Mouse (Mus musculus) limb, embryonic 11.5 days (tissue): ENCODE results near the gene Tars. TPM values are rescaled to one million over a fixed set of nuclear protein-coding genes. Genes with fewer than 3 reads are reported as not detected.

Experiments
- ATAC-seq: fragments of 200-750 bp; cut with Nextera tagmentation; 2 replicates; pipeline ENCODE4 v1.8.0; 2017; ENCODE audit warnings: low read depth; ENCODE audit not compliant: insufficient number of reproducible peaks, low FRiP score, low TSS enrichment
- DNase-seq: peaks from one replicate; pipeline ENCODE4 v3.0.0-alpha.2; 2015; ENCODE audit warnings: low spot score
- H3K27ac ChIP-seq: fragments of 300-500 bp; sonication (generic); replicated peaks from 2 replicates; pipeline ENCODE4 v1.5.1; 2014; ENCODE audit warnings: low read depth, mild to moderate bottlenecking, low read length
- H3K27me3 ChIP-seq: fragments of 300-500 bp; sonication (generic); 2 replicates; pipeline ENCODE4 v1.6.1; 2014; ENCODE audit warnings: mild to moderate bottlenecking, low read length, mixed read lengths; ENCODE audit not compliant: control insufficient read depth, insufficient read depth
- H3K36me3 ChIP-seq: fragments of 300-500 bp; sonication (generic); 2 replicates; pipeline ENCODE4 v1.6.1; 2014; ENCODE audit warnings: mild to moderate bottlenecking, low read length, moderate library complexity, mixed read lengths; ENCODE audit not compliant: control insufficient read depth, insufficient read depth
- H3K4me1 ChIP-seq: fragments of 300-500 bp; sonication (generic); 2 replicates; pipeline ENCODE4 v1.6.1; 2014; ENCODE audit warnings: low read length, mixed read lengths; ENCODE audit not compliant: control insufficient read depth, insufficient read depth
- H3K4me2 ChIP-seq: fragments of 300-500 bp; sonication (generic); 2 replicates; pipeline ENCODE4 v1.6.1; 2014; ENCODE audit warnings: low read depth, mild to moderate bottlenecking, moderate library complexity; ENCODE audit not compliant: severe bottlenecking
- H3K4me3 ChIP-seq: fragments of 300-500 bp; sonication (generic); 2 replicates; pipeline ENCODE4 v1.5.1; 2014; ENCODE audit warnings: low read depth, low read length
- H3K9ac ChIP-seq: fragments of 300-500 bp; sonication (generic); 2 replicates; pipeline ENCODE4 v1.6.1; 2014; ENCODE audit warnings: mild to moderate bottlenecking, low read length
- H3K9me3 ChIP-seq: fragments of 300-500 bp; sonication (generic); 2 replicates; pipeline ENCODE4 v1.6.1; 2016; ENCODE audit warnings: low read length; ENCODE audit not compliant: control insufficient read depth
- WGBS: fragments of 180-500 bp; shearing (Covaris S2); extraction: QIAGEN DNeasy Blood & Tissue Kit; methylation state at CpG from one replicate; pipeline ENCODE4 v1.1.7; 2014; 5-methylcytosine and 5-hydroxymethylcytosine counted together
- polyA plus RNA-seq: library from polyadenylated mRNA; unstranded; fragments of >200 nt; fragmentation: Nextera tagmentation; extraction: Ambion mirVana; gene quantifications from 2 replicates; pipeline ENCODE4 v1.2.1, GENCODE M21; 2014

Tars gene
- polyA plus RNA-seq, 1 experiment from 2014 or later: 84.8 TPM

DNA sequence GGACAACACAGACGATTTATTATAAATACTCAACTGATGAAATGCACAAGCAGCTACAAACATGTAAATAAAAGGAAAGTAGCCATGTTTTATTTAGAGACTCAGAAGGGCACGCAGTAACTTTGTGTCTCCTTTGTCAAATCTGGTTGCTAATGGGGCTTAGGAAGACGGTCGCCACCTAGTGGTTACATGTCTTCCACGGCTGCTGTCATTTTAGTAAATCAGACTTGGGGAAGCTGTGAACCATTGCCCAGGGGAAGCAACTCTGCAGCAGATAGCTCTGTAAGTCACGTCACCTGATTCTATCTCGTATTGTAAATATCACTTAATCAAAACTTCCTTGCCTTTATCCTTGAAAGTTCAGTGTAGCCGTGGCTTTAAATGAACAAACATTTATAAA lies 7.9 kb upstream of the Tars start:
- Histone ChIP-seq H3K27me3 (no peaks in the 10 kb centered on the region), H3K4me3 (no peak overlapping the region), H3K27ac (no peak overlapping the region), H3K36me3 (no peaks in the 10 kb centered on the region), H3K9me3 (no peaks in the 10 kb centered on the region), H3K4me1 (no peaks in the 10 kb centered on the region), H3K9ac (no peak overlapping the region), H3K4me2 (no peak overlapping the region)
- ATAC-seq (no peak), DNase-seq (peak; percentile 73)
- WGBS: 15% methylated on average over 8 of the region's 8 CpGs

DNA sequence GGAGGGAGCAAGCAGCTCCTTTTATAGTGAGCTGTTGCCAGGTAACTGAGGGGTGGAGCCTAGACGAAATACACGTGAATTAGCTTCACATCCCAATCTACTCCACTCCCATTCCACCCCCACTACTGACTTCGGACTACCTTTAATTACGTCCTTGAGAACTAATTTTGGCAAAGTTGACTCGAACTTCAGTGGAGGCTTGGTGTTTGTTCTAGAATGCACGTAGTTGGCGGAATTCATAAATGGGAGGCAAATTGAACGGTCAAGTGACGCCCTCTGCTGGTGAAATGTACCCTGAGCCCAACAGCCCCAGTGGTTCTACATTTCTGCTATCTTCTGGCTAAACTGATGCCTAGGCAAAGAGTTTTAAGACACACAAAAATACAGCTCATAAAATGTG lies 7.3 kb upstream of the Tars start:
- no peak for ATAC-seq
- Histone ChIP-seq H3K27me3 (no peaks in the 10 kb centered on the region), H3K36me3 (no peaks in the 10 kb centered on the region), H3K9me3 (no peaks in the 10 kb centered on the region), H3K4me2 (no peak overlapping the region), H3K4me3 (no peak overlapping the region), H3K27ac (no peak overlapping the region), H3K4me1 (no peaks in the 10 kb centered on the region), H3K9ac (no peak overlapping the region)
- WGBS: 25% methylated on average over 9 of the region's 9 CpGs
- DNase-seq: peak; percentile 49

DNA sequence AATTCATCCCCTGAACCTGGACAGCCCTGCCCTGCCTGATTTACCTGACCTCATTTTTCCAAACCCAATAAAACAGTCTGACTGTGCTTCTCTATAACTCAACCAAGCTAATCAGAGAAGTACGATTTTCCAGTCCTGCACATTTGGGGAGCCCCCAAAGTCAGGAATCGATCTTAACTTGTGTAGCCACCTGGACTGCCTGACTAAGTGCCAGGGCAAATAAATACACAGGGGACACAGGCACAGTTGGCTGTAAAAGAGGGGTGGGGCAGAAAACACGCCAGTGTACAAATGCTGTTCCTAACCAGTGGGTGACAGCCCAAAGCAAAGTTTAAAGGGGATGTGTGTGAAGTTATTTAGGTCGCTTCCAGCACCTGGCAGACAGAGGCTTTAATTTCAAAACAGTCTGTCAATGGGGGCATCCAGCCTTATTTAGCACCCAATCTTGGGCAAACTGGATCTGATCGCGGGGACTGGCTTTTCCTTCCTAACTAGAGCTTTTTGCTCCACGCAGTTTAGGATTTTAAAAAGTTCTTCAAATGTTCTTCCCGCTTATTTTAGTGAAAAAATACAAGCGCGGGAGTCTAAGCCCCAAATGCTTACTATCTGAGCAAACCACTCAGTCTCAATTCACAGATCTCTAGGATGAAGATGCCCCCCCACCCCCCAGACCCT lies 652 bp downstream of the Tars start:
- Histone ChIP-seq H3K4me1 (peaks cover 5% of the 10 kb centered on the region), H3K4me2 (peak overlapping the region; percentile 79), H3K4me3 (peak overlapping the region; percentile 78), H3K27me3 (no peaks in the 10 kb centered on the region), H3K36me3 (peaks cover 3% of the 10 kb centered on the region; the same call in 1 of the 2 replicates), H3K27ac (0 out of 2 replicates have a peak overlapping the region, but pooled peaks have one; percentile 30), H3K9me3 (no peaks in the 10 kb centered on the region), H3K9ac (peak overlapping the region; percentile 68)
- ATAC-seq: no peak
- DNase-seq: no peak
- 6% methylated on average over 10 of the region's 10 CpGs for WGBS

DNA sequence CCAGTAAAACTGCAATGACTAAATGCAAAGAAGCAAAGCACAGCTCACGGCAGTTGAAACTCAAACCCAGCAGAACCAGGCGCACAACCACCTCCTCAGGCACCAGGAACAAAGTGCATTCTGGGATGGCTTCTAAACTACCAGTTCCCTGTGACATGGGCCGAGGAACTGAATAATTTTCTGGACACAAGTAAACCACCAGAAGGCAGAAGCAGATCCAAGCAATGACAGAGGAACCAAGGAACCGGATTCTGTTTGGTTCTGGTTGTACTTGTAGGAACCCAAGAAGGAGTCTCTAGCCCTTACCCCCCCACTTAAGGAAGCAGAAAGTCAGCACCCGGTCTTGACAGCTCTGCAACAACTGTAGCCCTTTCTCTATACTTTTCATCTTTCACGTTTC lies 3.0 kb downstream of the Tars start:
- peaks cover 15% of the 10 kb centered on the region; the same call in 1 of the 2 replicates for H3K36me3 ChIP-seq

DNA sequence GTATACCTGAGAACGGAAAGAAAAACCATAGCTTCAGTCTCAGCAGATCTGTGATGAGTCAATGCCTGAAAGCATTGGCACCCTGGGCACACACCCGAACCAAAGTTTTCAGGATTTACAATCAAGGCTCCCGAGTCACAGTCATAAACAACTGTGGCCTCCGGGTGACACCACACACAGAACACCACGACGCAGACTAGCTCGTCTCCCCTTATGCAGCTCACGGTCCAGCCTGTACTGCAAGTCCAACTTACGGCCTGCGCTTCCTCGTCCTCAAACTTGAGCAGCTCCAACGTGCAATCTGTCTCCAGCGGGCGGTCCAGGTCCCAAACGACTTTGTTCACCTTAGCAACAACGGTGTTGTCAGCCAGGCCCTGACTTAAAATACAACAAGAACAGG lies 6.6 kb downstream of the Tars start:
- Histone ChIP-seq H3K4me1 (no peaks in the 10 kb centered on the region), H3K4me2 (no peak overlapping the region)
- 96% methylated on average over 16 of the region's 16 CpGs for WGBS

More for the DNA sequence above, 3.0 kb downstream of the Tars start:
- H3K9me3 ChIP-seq: no peaks in the 10 kb centered on the region
- H3K4me1 ChIP-seq: peaks cover 5% of the 10 kb centered on the region
- H3K4me3 ChIP-seq: no peak overlapping the region
- ATAC-seq (no peak), DNase-seq (no peak)
- 94% methylated on average over 6 of the region's 6 CpGs for WGBS
- H3K9ac ChIP-seq: no peak overlapping the region
- no peak overlapping the region for H3K4me2 ChIP-seq
- H3K27ac ChIP-seq: no peak overlapping the region
- H3K27me3 ChIP-seq: no peaks in the 10 kb centered on the region

DNA sequence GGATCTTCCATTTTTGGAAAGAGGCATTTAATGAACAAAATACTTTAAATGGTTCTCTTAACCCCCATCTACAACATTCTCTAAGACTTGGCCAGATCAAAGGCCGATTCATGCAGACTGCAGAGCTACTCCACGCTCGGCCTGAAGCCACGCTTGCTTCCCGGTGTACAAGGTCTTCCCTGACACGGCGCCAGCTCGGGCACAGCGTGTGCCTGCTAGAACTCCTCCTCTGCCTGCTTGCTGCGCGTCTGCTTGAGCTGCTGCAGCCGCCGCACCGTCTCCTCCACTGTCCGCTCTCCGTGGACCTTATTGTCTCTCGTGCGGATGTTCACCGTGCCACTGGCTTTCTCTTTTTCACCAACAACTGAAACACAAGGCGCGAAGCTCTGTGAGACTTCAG lies 15.7 kb downstream of the Tars start:
- 98% methylated on average over 21 of the region's 21 CpGs for WGBS
- Histone ChIP-seq H3K4me3 (no peak overlapping the region), H3K36me3 (peaks cover 29% of the 10 kb centered on the region), H3K4me2 (no peak overlapping the region), H3K27ac (no peak overlapping the region), H3K9ac (no peak overlapping the region), H3K9me3 (no peaks in the 10 kb centered on the region), H3K27me3 (no peaks in the 10 kb centered on the region), H3K4me1 (no peaks in the 10 kb centered on the region)
- no peak for DNase-seq
- no peak for ATAC-seq

More for the DNA sequence above, 6.6 kb downstream of the Tars start:
- Histone ChIP-seq H3K9me3 (no peaks in the 10 kb centered on the region), H3K27ac (no peak overlapping the region), H3K4me3 (no peak overlapping the region), H3K27me3 (no peaks in the 10 kb centered on the region), H3K9ac (no peak overlapping the region), H3K36me3 (peaks cover 31% of the 10 kb centered on the region)
- no peak for DNase-seq
- no peak for ATAC-seq

DNA sequence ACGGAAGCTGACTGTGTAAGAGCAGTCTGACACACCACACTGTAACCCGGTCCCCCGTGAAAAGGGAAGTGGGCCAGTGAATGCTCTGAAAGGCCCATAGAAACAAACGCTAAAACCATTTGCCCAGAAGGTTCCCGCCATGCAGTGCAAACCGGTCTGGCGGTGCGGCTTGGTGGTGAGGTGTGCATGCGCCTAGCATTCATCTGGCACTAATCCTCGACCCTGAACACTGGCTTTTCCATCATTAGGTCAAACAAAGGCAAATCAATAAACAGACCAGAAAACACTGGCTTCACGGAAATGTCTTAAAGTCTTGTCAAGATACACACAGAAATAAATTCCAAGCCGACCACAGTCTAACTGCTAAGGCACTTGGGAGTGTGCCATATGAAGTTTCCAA lies 16.9 kb downstream of the Tars start:
- Histone ChIP-seq H3K9ac (no peak overlapping the region), H3K4me1 (no peaks in the 10 kb centered on the region), H3K4me3 (no peak overlapping the region), H3K36me3 (peaks cover 28% of the 10 kb centered on the region), H3K27me3 (no peaks in the 10 kb centered on the region), H3K27ac (no peak overlapping the region), H3K4me2 (no peak overlapping the region), H3K9me3 (no peaks in the 10 kb centered on the region)
- ATAC-seq (no peak), DNase-seq (no peak)
- WGBS: 90% methylated on average over 12 of the region's 12 CpGs

DNA sequence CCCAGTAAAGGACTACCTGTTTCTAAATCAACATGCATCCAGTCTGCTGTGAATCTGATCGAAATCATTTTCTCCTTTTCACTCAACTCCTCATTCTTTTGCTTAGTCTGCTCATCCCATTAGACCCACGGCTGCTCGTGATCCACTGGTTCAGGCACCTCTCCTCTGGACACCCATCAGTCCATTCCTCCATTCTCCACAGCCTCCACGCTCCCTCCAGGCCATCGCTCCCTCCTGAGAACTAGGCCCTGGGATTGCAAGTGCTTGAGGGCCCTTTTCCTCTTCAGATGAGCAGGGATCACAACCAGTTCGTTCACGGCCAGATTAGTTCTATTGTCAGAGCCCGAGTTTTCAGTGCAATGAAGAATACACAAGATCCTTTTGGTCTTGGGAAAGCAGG lies 18.8 kb downstream of the Tars start:
- Histone ChIP-seq H3K9me3 (no peaks in the 10 kb centered on the region), H3K36me3 (peaks cover 14% of the 10 kb centered on the region; the same call in 1 of the 2 replicates), H3K4me3 (no peak overlapping the region), H3K27ac (no peak overlapping the region), H3K4me1 (no peaks in the 10 kb centered on the region), H3K27me3 (no peaks in the 10 kb centered on the region), H3K9ac (no peak overlapping the region), H3K4me2 (no peak overlapping the region)
- WGBS: 82% methylated on average over 8 of the region's 8 CpGs
- no peak for ATAC-seq
- no peak for DNase-seq

DNA sequence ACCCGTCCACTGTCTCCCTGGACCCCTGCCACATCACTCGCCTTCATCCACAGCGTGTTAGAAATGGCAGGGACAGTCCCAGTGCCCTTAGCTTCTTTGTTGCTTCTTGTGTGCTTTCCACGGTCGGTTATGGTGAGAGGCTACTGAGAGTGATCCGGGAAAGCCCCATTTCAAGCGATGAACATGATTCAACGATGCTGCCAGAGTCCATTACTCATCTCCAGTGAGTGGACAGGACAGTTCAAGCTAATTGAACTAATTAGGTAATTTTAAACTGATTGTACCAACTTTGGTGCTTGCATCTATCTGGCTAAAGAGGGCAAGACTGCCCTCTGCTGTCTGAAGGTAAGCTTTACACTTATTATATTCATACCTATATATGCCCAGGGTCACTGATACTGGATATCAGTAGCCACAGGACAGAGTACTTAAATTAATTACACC lies 19.4 kb downstream of the Tars start:
- ATAC-seq: no peak
- DNase-seq: peak; percentile 27

More for the DNA sequence above, 19.4 kb downstream of the Tars start:
- H3K36me3 ChIP-seq: peaks cover 10% of the 10 kb centered on the region; the same call in 1 of the 2 replicates
- H3K4me2 ChIP-seq: no peak overlapping the region
- H3K4me3 ChIP-seq: no peak overlapping the region
- no peak overlapping the region for H3K27ac ChIP-seq
- 50% methylated on average over 8 of the region's 8 CpGs for WGBS
- H3K9me3 ChIP-seq: no peaks in the 10 kb centered on the region
- no peaks in the 10 kb centered on the region for H3K4me1 ChIP-seq
- no peaks in the 10 kb centered on the region for H3K27me3 ChIP-seq
- H3K9ac ChIP-seq: no peak overlapping the region
